Mouse (Mus musculus): ENCODE data around the gene Gm42417. TPM values are rescaled to one million over a fixed set of nuclear protein-coding genes. Genes with fewer than 3 reads are reported as not detected.
A peak's percentile ranks its signal among the peaks of the same experiment; 100 is the strongest.

Gm42417 gene
- polyA plus RNA-seq, 1 experiment from 2014 or later: 0.23 TPM

DNA sequence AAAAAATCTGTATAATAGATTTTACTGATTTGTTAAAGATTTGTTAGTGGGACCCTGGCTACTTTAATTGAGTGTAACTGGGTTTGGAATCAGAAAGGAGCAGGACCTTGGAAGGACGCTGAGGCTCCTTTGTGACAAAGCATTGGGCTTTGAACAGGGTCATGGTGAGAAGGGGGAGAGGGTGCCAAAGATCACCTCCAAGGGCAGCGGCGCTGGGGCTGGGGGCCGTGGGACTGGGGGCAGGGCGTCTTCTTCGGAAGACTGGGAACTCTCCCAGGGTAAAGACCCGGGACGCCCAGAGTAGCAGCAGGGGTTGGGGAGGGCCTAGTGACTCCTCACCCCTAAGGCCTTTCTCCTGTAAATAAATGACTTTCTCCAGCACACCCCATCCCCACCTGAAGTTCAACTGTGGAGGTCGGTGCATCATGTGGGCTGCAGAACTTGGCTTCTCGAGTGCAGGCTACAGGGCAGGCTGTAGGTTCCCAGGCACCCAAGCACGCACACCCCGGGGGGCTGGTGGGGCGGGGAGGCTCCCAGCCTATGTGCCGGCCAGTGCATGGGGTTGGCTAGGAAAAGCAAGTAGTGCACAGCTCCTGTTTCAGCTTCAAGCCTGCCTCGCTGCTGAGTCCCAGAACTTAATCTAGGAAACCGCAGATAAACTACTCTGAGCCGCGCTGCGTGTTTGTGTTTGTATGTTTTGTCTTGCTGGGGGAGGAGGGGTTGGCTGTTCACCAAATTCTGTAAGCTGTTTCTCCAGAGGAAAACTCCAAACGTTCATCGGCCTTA, 28.8 kb upstream of the Gm42417 start:
- Histone ChIP-seq H3K4me1 (replicated peaks; ENCODE audit: control insufficient read depth, insufficient read depth, low read length) (no peaks in the 10 kb centered on the region), H3K27me3 (ENCODE audit: control insufficient read depth, insufficient read depth, low read length) (no peaks in the 10 kb centered on the region), H3K36me3 (replicated peaks; ENCODE audit: control insufficient read depth, insufficient read depth) (no peaks in the 10 kb centered on the region), H3K9me3 (ENCODE audit: control insufficient read depth, low read length) (no peaks in the 10 kb centered on the region), H3K9ac (no peak overlapping the region), H3K4me3 (replicated peaks; ENCODE audit: low read length) (no peak overlapping the region), H3K27ac (no peak overlapping the region), H3K4me2 (replicated peaks) (no peak overlapping the region)
- DNase-seq (ENCODE audit: low spot score) (no peak), ATAC-seq (ENCODE audit: low FRiP score) (no peak)
- WGBS: 38% methylated on average over 21 of the region's 21 CpGs

DNA sequence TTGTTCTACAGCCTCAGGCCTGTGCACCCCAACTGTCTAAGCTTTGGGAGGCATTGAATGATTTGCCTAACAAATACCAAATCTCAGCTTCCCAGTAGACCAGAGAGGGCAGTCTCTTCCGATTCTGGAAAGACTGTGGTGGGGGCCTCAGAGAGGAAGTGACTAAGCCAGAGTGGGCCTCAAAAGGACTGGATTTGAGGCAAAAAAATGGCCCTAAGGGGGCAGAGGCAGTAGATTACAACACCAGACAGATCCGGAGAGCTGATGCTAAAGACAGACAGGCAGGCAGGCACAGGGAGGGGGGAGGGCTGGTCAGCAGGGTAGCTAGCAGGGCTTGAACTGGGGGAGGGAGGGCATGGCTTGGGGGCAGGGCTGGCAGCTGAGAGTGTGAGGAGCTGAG, 27.2 kb upstream of the Gm42417 start:
- no peaks in the 10 kb centered on the region for H3K27me3 ChIP-seq (ENCODE audit: control insufficient read depth, insufficient read depth, low read length)
- no peaks in the 10 kb centered on the region for H3K36me3 ChIP-seq (replicated peaks; ENCODE audit: control insufficient read depth, insufficient read depth)
- H3K4me2 ChIP-seq (replicated peaks): no peak overlapping the region
- DNase-seq (ENCODE audit: low spot score) (no peak), ATAC-seq (ENCODE audit: low FRiP score) (no peak)
- H3K4me3 ChIP-seq (replicated peaks; ENCODE audit: low read length): no peak overlapping the region
- 26% methylated on average over 2 of the region's 2 CpGs for WGBS
- no peak overlapping the region for H3K9ac ChIP-seq
- no peak overlapping the region for H3K27ac ChIP-seq
- no peaks in the 10 kb centered on the region for H3K9me3 ChIP-seq (ENCODE audit: control insufficient read depth, low read length)
- no peaks in the 10 kb centered on the region for H3K4me1 ChIP-seq (replicated peaks; ENCODE audit: control insufficient read depth, insufficient read depth, low read length)

DNA sequence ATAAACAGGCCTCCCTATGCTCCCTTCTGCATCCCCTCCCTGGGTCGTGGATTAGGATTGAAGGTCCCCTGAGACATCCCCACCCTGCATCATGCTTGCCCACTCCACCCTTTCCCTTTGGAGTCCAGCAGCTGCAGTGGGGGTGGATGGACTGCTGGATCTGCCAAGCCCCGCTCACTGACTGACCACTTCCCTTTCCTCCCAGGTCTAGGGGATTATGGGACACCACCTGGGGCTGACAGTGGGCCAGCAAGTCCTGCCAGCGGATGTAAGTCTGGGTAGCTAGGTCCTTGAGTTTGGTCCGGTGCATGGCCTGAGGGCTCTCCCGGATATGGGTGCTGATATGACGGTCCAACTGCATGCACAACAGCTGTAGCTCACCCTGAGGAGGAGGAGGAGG, 24.9 kb upstream of the Gm42417 start:
- DNase-seq (ENCODE audit: low spot score): no peak
- ATAC-seq (ENCODE audit: low FRiP score): no peak
- H3K4me1 ChIP-seq (replicated peaks; ENCODE audit: control insufficient read depth, insufficient read depth, low read length): peaks cover 2% of the 10 kb centered on the region
- no peaks in the 10 kb centered on the region for H3K9me3 ChIP-seq (ENCODE audit: control insufficient read depth, low read length)
- 85% methylated on average over 6 of the region's 6 CpGs for WGBS
- H3K36me3 ChIP-seq (replicated peaks; ENCODE audit: control insufficient read depth, insufficient read depth): no peaks in the 10 kb centered on the region
- H3K27me3 ChIP-seq (ENCODE audit: control insufficient read depth, insufficient read depth, low read length): no peaks in the 10 kb centered on the region
- no peak overlapping the region for H3K4me2 ChIP-seq (replicated peaks)
- H3K4me3 ChIP-seq (replicated peaks; ENCODE audit: low read length): no peak overlapping the region
- no peak overlapping the region for H3K27ac ChIP-seq
- no peak overlapping the region for H3K9ac ChIP-seq

DNA sequence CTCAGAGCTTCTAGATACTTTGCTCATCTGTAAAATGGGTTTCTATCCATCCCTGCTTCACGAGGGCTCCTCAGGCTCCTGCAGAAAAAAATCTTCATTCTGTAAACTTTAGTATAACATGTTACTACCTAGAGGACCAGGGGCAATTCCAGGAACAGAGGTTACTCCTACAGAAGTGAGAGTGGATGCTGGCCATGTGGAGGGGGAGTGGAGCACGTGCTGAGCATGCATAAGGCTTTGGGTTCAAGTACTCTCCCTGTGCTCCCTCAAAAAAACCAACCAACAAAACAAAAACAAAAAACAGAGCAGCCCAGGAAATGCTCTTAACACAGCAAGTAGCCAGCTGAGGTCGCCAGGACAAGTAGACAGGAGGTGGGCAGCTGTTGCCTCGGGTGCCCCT, 24.4 kb upstream of the Gm42417 start:
- WGBS: 80% methylated on average over 4 of the region's 4 CpGs

DNA sequence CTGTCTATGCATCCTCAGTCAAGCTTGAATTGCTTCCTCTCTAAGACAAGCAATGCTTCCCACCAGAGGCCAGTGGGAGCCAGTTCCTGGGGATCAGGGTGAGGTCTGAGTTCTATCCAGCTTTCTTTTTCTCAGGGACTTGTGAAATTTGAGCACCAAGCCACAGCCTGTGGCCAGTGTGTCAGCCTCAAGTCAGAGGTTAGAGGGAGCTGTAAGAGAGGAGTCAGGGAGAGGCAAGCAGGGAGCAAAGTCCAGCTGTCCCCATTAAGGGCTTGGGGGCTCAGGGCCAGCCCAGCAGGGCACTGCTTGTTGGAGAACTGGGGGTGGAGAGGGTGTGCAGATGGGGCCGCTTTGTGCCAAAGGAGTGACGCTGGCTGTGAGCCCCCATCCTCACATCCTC, 24.0 kb upstream of the Gm42417 start:
- peaks cover 9% of the 10 kb centered on the region for H3K4me1 ChIP-seq (replicated peaks; ENCODE audit: control insufficient read depth, insufficient read depth, low read length)
- H3K9ac ChIP-seq: no peak overlapping the region
- 57% methylated on average over 2 of the region's 2 CpGs for WGBS
- ATAC-seq (ENCODE audit: low FRiP score) (no peak), DNase-seq (ENCODE audit: low spot score) (no peak)
- H3K4me3 ChIP-seq (replicated peaks; ENCODE audit: low read length): no peak overlapping the region
- H3K4me2 ChIP-seq (replicated peaks): no peak overlapping the region
- H3K27ac ChIP-seq: no peak overlapping the region
- no peaks in the 10 kb centered on the region for H3K9me3 ChIP-seq (ENCODE audit: control insufficient read depth, low read length)
- H3K27me3 ChIP-seq (ENCODE audit: control insufficient read depth, insufficient read depth, low read length): no peaks in the 10 kb centered on the region
- H3K36me3 ChIP-seq (replicated peaks; ENCODE audit: control insufficient read depth, insufficient read depth): no peaks in the 10 kb centered on the region

More for the DNA sequence above, 24.4 kb upstream of the Gm42417 start:
- no peak for DNase-seq (ENCODE audit: low spot score)
- Histone ChIP-seq H3K36me3 (replicated peaks; ENCODE audit: control insufficient read depth, insufficient read depth) (no peaks in the 10 kb centered on the region), H3K27me3 (ENCODE audit: control insufficient read depth, insufficient read depth, low read length) (no peaks in the 10 kb centered on the region), H3K4me3 (replicated peaks; ENCODE audit: low read length) (no peak overlapping the region), H3K4me2 (replicated peaks) (no peak overlapping the region), H3K9ac (no peak overlapping the region), H3K4me1 (replicated peaks; ENCODE audit: control insufficient read depth, insufficient read depth, low read length) (peaks cover 7% of the 10 kb centered on the region), H3K9me3 (ENCODE audit: control insufficient read depth, low read length) (no peaks in the 10 kb centered on the region), H3K27ac (no peak overlapping the region)
- no peak for ATAC-seq (ENCODE audit: low FRiP score)

DNA sequence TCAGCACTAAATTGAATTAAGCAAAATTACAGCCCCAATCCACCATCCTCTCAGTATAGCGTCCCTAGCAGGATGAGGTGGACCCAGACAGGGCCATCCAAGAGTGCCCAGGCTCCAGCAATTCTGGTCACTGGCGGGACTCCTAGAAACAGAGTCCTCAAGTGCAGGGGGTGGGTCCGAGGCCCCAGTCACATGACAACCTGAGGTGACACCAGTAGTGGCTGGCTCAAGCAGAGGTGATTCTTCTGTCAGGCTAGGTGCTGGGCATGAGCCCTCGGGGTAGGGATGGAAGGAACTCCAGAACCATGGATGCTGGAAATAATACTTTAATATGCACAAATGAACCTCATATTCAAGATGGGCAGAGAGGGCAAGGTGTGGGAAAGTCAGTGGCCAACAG, 23.2 kb upstream of the Gm42417 start:
- Histone ChIP-seq H3K4me1 (replicated peaks; ENCODE audit: control insufficient read depth, insufficient read depth, low read length) (peaks cover 9% of the 10 kb centered on the region), H3K27me3 (ENCODE audit: control insufficient read depth, insufficient read depth, low read length) (no peaks in the 10 kb centered on the region), H3K27ac (no peak overlapping the region), H3K9me3 (ENCODE audit: control insufficient read depth, low read length) (no peaks in the 10 kb centered on the region), H3K4me2 (replicated peaks) (no peak overlapping the region), H3K36me3 (replicated peaks; ENCODE audit: control insufficient read depth, insufficient read depth) (no peaks in the 10 kb centered on the region), H3K9ac (no peak overlapping the region), H3K4me3 (replicated peaks; ENCODE audit: low read length) (no peak overlapping the region)
- 68% methylated on average over 4 of the region's 4 CpGs for WGBS
- DNase-seq (ENCODE audit: low spot score): no peak
- ATAC-seq (ENCODE audit: low FRiP score): no peak

DNA sequence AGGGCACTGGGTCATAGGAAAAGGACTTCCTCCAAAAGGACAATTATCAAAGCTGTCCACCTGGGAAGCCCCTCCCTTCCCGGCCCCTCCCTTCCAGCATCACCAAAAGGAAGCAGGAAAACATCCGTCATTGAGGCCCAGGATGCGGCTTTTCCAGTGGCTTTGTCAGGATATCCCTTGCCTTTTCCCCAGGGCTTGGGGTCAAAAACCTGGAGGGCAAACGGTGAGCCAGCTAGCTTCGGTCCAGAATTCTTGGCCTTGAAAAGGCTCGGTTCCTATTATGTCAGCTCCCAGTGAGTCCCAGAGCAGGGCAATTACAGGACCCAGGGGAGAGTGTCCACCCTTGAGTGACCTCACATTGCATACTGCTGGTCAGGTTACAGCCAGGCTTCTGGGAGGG, 21.7 kb upstream of the Gm42417 start:
- Histone ChIP-seq H3K27me3 (ENCODE audit: control insufficient read depth, insufficient read depth, low read length) (no peaks in the 10 kb centered on the region), H3K36me3 (replicated peaks; ENCODE audit: control insufficient read depth, insufficient read depth) (no peaks in the 10 kb centered on the region), H3K4me3 (replicated peaks; ENCODE audit: low read length) (no peak overlapping the region), H3K27ac (no peak overlapping the region), H3K9me3 (ENCODE audit: control insufficient read depth, low read length) (no peaks in the 10 kb centered on the region), H3K4me2 (replicated peaks) (no peak overlapping the region), H3K9ac (no peak overlapping the region), H3K4me1 (replicated peaks; ENCODE audit: control insufficient read depth, insufficient read depth, low read length) (peaks cover 10% of the 10 kb centered on the region)
- no peak for ATAC-seq (ENCODE audit: low FRiP score)
- 56% methylated on average over 6 of the region's 6 CpGs for WGBS
- DNase-seq (ENCODE audit: low spot score): no peak

DNA sequence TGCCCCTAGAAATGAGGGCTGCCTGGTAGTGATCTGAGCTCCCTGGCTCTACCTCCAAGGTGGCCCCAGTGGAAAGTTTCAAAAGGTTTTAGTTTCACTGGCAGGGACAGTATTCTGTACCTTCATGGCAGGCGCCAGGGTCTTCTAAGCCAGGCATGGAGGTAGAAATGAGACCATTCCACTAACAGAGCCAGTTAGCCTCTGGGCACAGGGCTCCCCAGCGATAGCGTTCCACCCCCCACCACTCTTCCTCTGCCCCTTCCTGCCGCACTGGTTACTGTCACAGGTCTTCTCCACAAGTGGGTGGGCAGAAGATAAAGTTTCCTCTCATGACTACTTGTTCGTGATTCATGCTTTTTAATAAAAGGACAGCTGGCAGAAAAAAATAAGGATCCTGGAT, 20.7 kb upstream of the Gm42417 start:
- Histone ChIP-seq H3K4me1 (replicated peaks; ENCODE audit: control insufficient read depth, insufficient read depth, low read length) (peaks cover 20% of the 10 kb centered on the region), H3K4me2 (replicated peaks) (no peak overlapping the region), H3K27me3 (ENCODE audit: control insufficient read depth, insufficient read depth, low read length) (no peaks in the 10 kb centered on the region), H3K4me3 (replicated peaks; ENCODE audit: low read length) (no peak overlapping the region), H3K9ac (no peak overlapping the region), H3K36me3 (replicated peaks; ENCODE audit: control insufficient read depth, insufficient read depth) (peaks cover 5% of the 10 kb centered on the region), H3K27ac (no peak overlapping the region), H3K9me3 (ENCODE audit: control insufficient read depth, low read length) (no peaks in the 10 kb centered on the region)
- ATAC-seq (ENCODE audit: low FRiP score): no peak
- no peak for DNase-seq (ENCODE audit: low spot score)
- 76% methylated on average over 5 of the region's 5 CpGs for WGBS

DNA sequence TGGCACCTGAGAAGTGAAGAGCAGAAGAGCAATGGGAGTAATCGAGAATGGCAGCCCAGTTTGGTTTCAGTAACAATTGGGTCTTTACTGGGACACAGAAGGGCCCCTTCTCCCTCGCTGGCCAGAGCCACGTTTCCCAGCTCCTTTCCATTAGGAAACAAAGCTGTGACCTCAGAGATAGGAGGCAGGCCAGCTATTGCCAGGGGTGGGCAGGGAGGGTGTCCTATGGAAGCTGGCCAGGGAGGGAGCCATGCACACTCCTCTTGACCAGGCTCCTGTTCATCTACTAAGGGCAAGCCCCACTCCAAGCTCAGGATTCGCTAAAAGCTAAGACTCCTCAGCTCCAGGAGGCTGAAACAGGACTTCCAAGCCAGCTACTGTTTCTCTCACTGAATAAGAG, 20.0 kb upstream of the Gm42417 start:
- Histone ChIP-seq H3K9ac (no peak overlapping the region), H3K27me3 (ENCODE audit: control insufficient read depth, insufficient read depth, low read length) (no peaks in the 10 kb centered on the region), H3K9me3 (ENCODE audit: control insufficient read depth, low read length) (no peaks in the 10 kb centered on the region), H3K27ac (no peak overlapping the region), H3K4me1 (replicated peaks; ENCODE audit: control insufficient read depth, insufficient read depth, low read length) (peaks cover 27% of the 10 kb centered on the region), H3K36me3 (replicated peaks; ENCODE audit: control insufficient read depth, insufficient read depth) (peaks cover 11% of the 10 kb centered on the region), H3K4me2 (replicated peaks) (peak overlapping the region; percentile 95), H3K4me3 (replicated peaks; ENCODE audit: low read length) (0 out of 2 replicates have a peak overlapping the region, but pooled peaks have one; percentile 85)
- WGBS: 8% methylated on average over 4 of the region's 4 CpGs
- ATAC-seq (ENCODE audit: low FRiP score): no peak
- no peak for DNase-seq (ENCODE audit: low spot score)

All from hindbrain, embryonic 14.5 days (tissue).